ENCODE assay signal across 8 mouse cellular contexts in genomic region chr2:110191965-110192701, GRCm38 (mm10).
DNase-seq lines count a peak whose midpoint lies in the region; ATAC-seq and TF ChIP-seq lines count a peak whose summit lies in the region.

No protein-coding gene starts in this region.

- peak; percentile 34 for DNase-seq in right cerebral cortex, postnatal 14 days
- DNase-seq in right cerebral cortex, adult 18-20 months = no peak
- DNase-seq in gastrocnemius, postnatal 10 days = peak; percentile 94
- peak; percentile 51 for DNase-seq in hindbrain, postnatal 0 days (ENCODE audit: low spot score)
- DNase-seq in liver = peak; percentile 38

- H3K9ac ChIP-seq in hindbrain, postnatal 0 days (replicated peaks; ENCODE audit: low read length) = no peak overlapping the region
- no peak overlapping the region for H3K9ac ChIP-seq in neural tube, embryonic 14.5 days (replicated peaks; ENCODE audit: low read depth, low read length)

- H3K4me3 ChIP-seq in hindbrain, postnatal 0 days (ENCODE audit: low read length) = no peak overlapping the region
- no peak overlapping the region for H3K4me3 ChIP-seq in neural tube, embryonic 14.5 days (ENCODE audit: low read depth, low read length)

- no peaks in the 10 kb centered on the region for H3K9me3 ChIP-seq in hindbrain, postnatal 0 days (ENCODE audit: low read length)
- no peaks in the 10 kb centered on the region for H3K9me3 ChIP-seq in neural tube, embryonic 14.5 days (ENCODE audit: control insufficient read depth, low read length)

- peak; percentile 38; the same call in 1 of the 2 replicates for ATAC-seq in hindbrain, postnatal 0 days
- ATAC-seq in neural tube, embryonic 14.5 days (ENCODE audit: low read depth) = peak; percentile 81
- ATAC-seq in erythroid progenitor cell, adult 5-6 weeks (replicated peaks; ENCODE audit: low FRiP score, poor library complexity, severe bottlenecking) = no peak
- ATAC-seq in megakaryocyte progenitor cell, adult 5-6 weeks (replicated peaks; ENCODE audit: poor library complexity) = no peak

- H3K27me3 ChIP-seq in hindbrain, postnatal 0 days (ENCODE audit: insufficient read depth, low read length) = no peaks in the 10 kb centered on the region
- no peaks in the 10 kb centered on the region for H3K27me3 ChIP-seq in neural tube, embryonic 14.5 days (ENCODE audit: control insufficient read depth, insufficient read depth, low read length)

- TF ChIP-seq CTCF in hindbrain, postnatal 0 days (IDR thresholded peaks at IDR 0.05; ENCODE audit: low read depth) = no peak

- no peaks in the 10 kb centered on the region for H3K36me3 ChIP-seq in hindbrain, postnatal 0 days (ENCODE audit: insufficient read depth, low read length)
- no peaks in the 10 kb centered on the region for H3K36me3 ChIP-seq in neural tube, embryonic 14.5 days (ENCODE audit: control insufficient read depth, insufficient read depth, low read length)

- peak overlapping the region; percentile 48 for H3K4me2 ChIP-seq in hindbrain, postnatal 0 days (ENCODE audit: low read depth, low read length)
- H3K4me2 ChIP-seq in neural tube, embryonic 14.5 days (ENCODE audit: low read depth, low read length) = peak overlapping the region; percentile 25; the same call in 1 of the 2 replicates

- 15% methylated on average over 15 of the region's 15 CpGs for WGBS in hindbrain, postnatal 0 days
- WGBS in neural tube, embryonic 14.5 days = 7% methylated on average over 15 of the region's 15 CpGs

- peak overlapping the region; percentile 32; the same call in 1 of the 2 replicates for H3K27ac ChIP-seq in hindbrain, postnatal 0 days
- no peak overlapping the region for H3K27ac ChIP-seq in neural tube, embryonic 14.5 days (ENCODE audit: low read depth, low read length)

- 0 out of 2 replicates have a peak, but pooled peaks cover 10% of the 10 kb centered on the region for H3K4me1 ChIP-seq in hindbrain, postnatal 0 days (ENCODE audit: insufficient read depth, low read length)
- peaks cover 9% of the 10 kb centered on the region; the same call in 1 of the 2 replicates for H3K4me1 ChIP-seq in neural tube, embryonic 14.5 days (ENCODE audit: control insufficient read depth, insufficient read depth, low read length)

Comparison
In these comparisons a context has a peak if more than half of its experiments do, and no peak if none do; other contexts are left out.
1. ATAC-seq: peak in hindbrain, postnatal 0 days (single experiment) and neural tube, embryonic 14.5 days (single experiment); none in erythroid progenitor cell, adult 5-6 weeks (single experiment) and megakaryocyte progenitor cell, adult 5-6 weeks (single experiment).